10 mouse cellular contexts compared by ENCODE assay signal in the genomic region with DNA sequence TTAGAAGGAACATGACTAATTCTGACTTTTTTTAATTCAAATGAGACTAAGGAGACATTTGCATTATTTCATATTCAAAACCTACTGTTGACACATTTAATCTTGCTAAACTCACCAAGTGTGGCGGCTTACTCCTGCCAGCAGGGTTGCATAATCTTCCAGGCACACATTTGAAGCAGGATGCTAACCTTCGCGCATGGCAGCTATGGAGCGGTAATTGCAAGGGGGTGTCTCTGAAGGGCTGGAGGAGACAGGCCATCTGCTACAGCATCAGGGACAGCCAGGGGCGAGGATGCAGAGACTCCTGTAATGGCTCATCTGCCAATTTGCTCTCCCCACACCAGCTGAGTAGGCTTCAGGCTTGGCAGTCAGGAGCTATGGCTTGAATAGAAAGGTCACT.
DNase-seq lines count a peak whose midpoint lies in the region; ATAC-seq and TF ChIP-seq lines count a peak whose summit lies in the region.
"Had no signal": no experiment of that assay in that cellular context is flagged by ENCODE, and none has a peak within 500 bp of the region (broad histone marks: within the 10 kb centered on the region; RNA-seq: fewer than 3 reads in every experiment).

No protein-coding gene starts in this region.

- H3K27ac ChIP-seq in lung, postnatal 0 days (ENCODE audit: low read length) = no peak overlapping the region
- peak overlapping the region; percentile 69 for H3K27ac ChIP-seq in forebrain, embryonic 16.5 days (ENCODE audit: low read length)
- H3K27ac ChIP-seq: heart, embryonic 15.5 days had no signal

- H3K4me2 ChIP-seq in lung, postnatal 0 days (replicated peaks; ENCODE audit: low read depth, low read length) = no peak overlapping the region
- no peak overlapping the region for H3K4me2 ChIP-seq in forebrain, embryonic 16.5 days (ENCODE audit: low read length)
- H3K4me2 ChIP-seq: heart, embryonic 15.5 days had no signal

- TF ChIP-seq EP300 in lung, postnatal 0 days (IDR thresholded peaks at IDR 0.05) = no peak

- DNase-seq in lung, postnatal 0 days (ENCODE audit: low spot score) = peak; percentile 5
- DNase-seq in lung, postnatal 10 days = no peak
- DNase-seq in layer of hippocampus, postnatal 25 days (ENCODE audit: extremely low spot score in 1 of 2, low spot score in 1 of 2) = peak; percentile 43 to 51
- peak; percentile 75 for DNase-seq in right cerebral cortex, postnatal 25 days
- DNase-seq in lung, postnatal 14 days = no peak
- DNase-seq: kidney, postnatal 10 days had no signal

- no peaks in the 10 kb centered on the region for H3K4me1 ChIP-seq in lung, postnatal 0 days (ENCODE audit: insufficient read depth, low read depth, low read length)
- no peaks in the 10 kb centered on the region for H3K4me1 ChIP-seq in forebrain, embryonic 16.5 days (replicated peaks; ENCODE audit: control insufficient read depth, insufficient read depth, low read length)
- H3K4me1 ChIP-seq: heart, embryonic 15.5 days had no signal

- no peaks in the 10 kb centered on the region for H3K27me3 ChIP-seq in lung, postnatal 0 days (replicated peaks; ENCODE audit: insufficient read depth, low read length)
- no peaks in the 10 kb centered on the region for H3K27me3 ChIP-seq in forebrain, embryonic 16.5 days (replicated peaks; ENCODE audit: control insufficient read depth, insufficient read depth, low read length)
- H3K27me3 ChIP-seq: heart, embryonic 15.5 days had no signal

- TF ChIP-seq CTCF in lung, postnatal 0 days (IDR thresholded peaks at IDR 0.05) = no peak

- H3K36me3 ChIP-seq in lung, postnatal 0 days (ENCODE audit: insufficient read depth, low read length) = no peaks in the 10 kb centered on the region
- no peaks in the 10 kb centered on the region for H3K36me3 ChIP-seq in forebrain, embryonic 16.5 days (ENCODE audit: control insufficient read depth, insufficient read depth)
- H3K36me3 ChIP-seq: heart, embryonic 15.5 days had no signal

- H3K9me3 ChIP-seq in lung, postnatal 0 days (ENCODE audit: low read length) = no peaks in the 10 kb centered on the region
- no peaks in the 10 kb centered on the region for H3K9me3 ChIP-seq in forebrain, embryonic 16.5 days (ENCODE audit: control insufficient read depth, low read length)
- H3K9me3 ChIP-seq: heart, embryonic 15.5 days had no signal

- WGBS in lung, postnatal 0 days = 62% methylated on average over 5 of the region's 5 CpGs
- 65% methylated on average over 5 of the region's 5 CpGs for WGBS in forebrain, embryonic 16.5 days

- ATAC-seq in lung, postnatal 0 days = no peak
- ATAC-seq in forebrain, embryonic 16.5 days = peak; percentile 96
- ATAC-seq in granulocyte monocyte progenitor cell, adult 5-6 weeks (replicated peaks; ENCODE audit: poor library complexity, severe bottlenecking) = no peak
- ATAC-seq in CD4-positive, CD25-positive, alpha-beta regulatory T cell, adult 4 months = no peak

- no peak overlapping the region for H3K9ac ChIP-seq in lung, postnatal 0 days (replicated peaks; ENCODE audit: low read depth)
- no peak overlapping the region for H3K9ac ChIP-seq in forebrain, embryonic 16.5 days (replicated peaks; ENCODE audit: low read depth, low read length)
- H3K9ac ChIP-seq: heart, embryonic 15.5 days had no signal

- no peak overlapping the region for H3K4me3 ChIP-seq in lung, postnatal 0 days (ENCODE audit: low read depth, low read length)
- no peak overlapping the region for H3K4me3 ChIP-seq in forebrain, embryonic 16.5 days (replicated peaks; ENCODE audit: low read length)
- H3K4me3 ChIP-seq: heart, embryonic 15.5 days had no signal

Comparison
In these comparisons a context has a peak if more than half of its experiments do, and no peak if none do; other contexts are left out.
1. DNase-seq: peak in lung, postnatal 0 days (single experiment), layer of hippocampus, postnatal 25 days (2 of 2) and right cerebral cortex, postnatal 25 days (single experiment); none in lung, postnatal 10 days (single experiment) and lung, postnatal 14 days (single experiment).